Mouse (Mus musculus): ENCODE measurements around the gene Xrcc3. TPM values are rescaled to one million over a fixed set of nuclear protein-coding genes. Genes with fewer than 3 reads are reported as not detected.

Gene Xrcc3
- polyA plus RNA-seq, 1 experiment: 9.3 TPM

GRCm38 (mm10) chr12:111757561-111758325 is 55.9 kb downstream of the Xrcc3 start:
- H3K27ac ChIP-seq (ENCODE audit: insufficient read depth, low read depth, low read length): peak overlapping the region; percentile 81; the same call in 1 of the 2 replicates
- H3K36me3 ChIP-seq (ENCODE audit: control insufficient read depth, insufficient read depth, low read length): no peaks in the 10 kb centered on the region
- peak overlapping the region; percentile 88 for H3K4me3 ChIP-seq (ENCODE audit: low read depth, low read length)
- no peaks in the 10 kb centered on the region for H3K27me3 ChIP-seq (ENCODE audit: control insufficient read depth, insufficient read depth, low read length)
- peaks cover 14% of the 10 kb centered on the region for H3K4me1 ChIP-seq (ENCODE audit: control insufficient read depth, insufficient read depth, insufficient read length, low read length)
- WGBS: 32% methylated on average over 10 of the region's 10 CpGs
- TF ChIP-seq POLR2A (IDR thresholded peaks at IDR 0.05; ENCODE audit: low read depth, low read length) (no peak; the same call in 1 of the 2 replicates), CTCF (IDR thresholded peaks at IDR 0.05; ENCODE audit: extremely low read depth, insufficient read length, insufficient replicate concordance, low read depth, low read length) (no peak)

- no peak overlapping the region for H3K27ac ChIP-seq (ENCODE audit: insufficient read depth, low read depth, low read length)
- TF ChIP-seq CTCF (IDR thresholded peaks at IDR 0.05; ENCODE audit: extremely low read depth, insufficient read length, insufficient replicate concordance, low read depth, low read length): no peak
- no peak for TF ChIP-seq POLR2A (IDR thresholded peaks at IDR 0.05; ENCODE audit: low read depth, low read length)
- H3K4me1 ChIP-seq (ENCODE audit: control insufficient read depth, insufficient read depth, insufficient read length, low read length): peaks cover 14% of the 10 kb centered on the region
- no peak overlapping the region for H3K4me3 ChIP-seq (ENCODE audit: low read depth, low read length)
- WGBS: 43% methylated on average over 5 of the region's 5 CpGs
- no peaks in the 10 kb centered on the region for H3K27me3 ChIP-seq (ENCODE audit: control insufficient read depth, insufficient read depth, low read length)
- no peaks in the 10 kb centered on the region for H3K36me3 ChIP-seq (ENCODE audit: control insufficient read depth, insufficient read depth, low read length)
These were observed 57.0 kb downstream of the Xrcc3 start for GRCm38 (mm10) chr12:111756698-111757082.

- 26% methylated on average over 4 of the region's 4 CpGs for WGBS
- no peak for TF ChIP-seq POLR2A (IDR thresholded peaks at IDR 0.05; ENCODE audit: low read depth, low read length)
- TF ChIP-seq CTCF (IDR thresholded peaks at IDR 0.05; ENCODE audit: extremely low read depth, insufficient read length, insufficient replicate concordance, low read depth, low read length): no peak
- Histone ChIP-seq H3K27ac (ENCODE audit: insufficient read depth, low read depth, low read length) (no peak overlapping the region), H3K36me3 (ENCODE audit: control insufficient read depth, insufficient read depth, low read length) (no peaks in the 10 kb centered on the region), H3K4me1 (ENCODE audit: control insufficient read depth, insufficient read depth, insufficient read length, low read length) (peaks cover 14% of the 10 kb centered on the region), H3K4me3 (ENCODE audit: low read depth, low read length) (no peak overlapping the region), H3K27me3 (ENCODE audit: control insufficient read depth, insufficient read depth, low read length) (no peaks in the 10 kb centered on the region)
These were observed 57.5 kb downstream of the Xrcc3 start for GRCm38 (mm10) chr12:111756082-111756697.

DNA sequence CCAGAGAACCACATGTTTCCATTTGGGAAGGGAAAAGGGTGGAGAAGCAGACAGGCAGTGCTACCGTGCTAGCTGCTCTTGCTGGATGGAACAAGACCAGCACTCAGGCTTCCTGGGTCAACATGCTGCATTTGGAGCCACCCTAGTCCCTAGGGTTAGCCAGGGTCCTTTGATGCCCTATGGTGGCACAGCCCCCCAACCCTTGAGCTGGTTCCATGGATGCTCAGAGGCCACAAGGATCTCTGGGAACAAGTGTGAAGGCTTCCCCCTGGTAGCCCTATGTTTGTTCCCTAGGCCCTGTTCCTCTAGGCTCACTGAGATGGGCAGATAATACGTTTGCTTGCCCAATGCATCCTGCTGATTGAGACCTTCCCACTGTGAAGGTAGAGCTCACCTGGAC is 58.4 kb downstream of the Xrcc3 start:
- Histone ChIP-seq H3K27me3 (ENCODE audit: control insufficient read depth, insufficient read depth, low read length) (no peaks in the 10 kb centered on the region), H3K4me3 (ENCODE audit: low read depth, low read length) (no peak overlapping the region), H3K27ac (ENCODE audit: insufficient read depth, low read depth, low read length) (no peak overlapping the region), H3K4me1 (ENCODE audit: control insufficient read depth, insufficient read depth, insufficient read length, low read length) (peaks cover 14% of the 10 kb centered on the region), H3K36me3 (ENCODE audit: control insufficient read depth, insufficient read depth, low read length) (no peaks in the 10 kb centered on the region)
- WGBS: 57% methylated on average over 2 of the region's 2 CpGs
- no peak for TF ChIP-seq CTCF (IDR thresholded peaks at IDR 0.05; ENCODE audit: extremely low read depth, insufficient read length, insufficient replicate concordance, low read depth, low read length)
- TF ChIP-seq POLR2A (IDR thresholded peaks at IDR 0.05; ENCODE audit: low read depth, low read length): no peak

GRCm38 (mm10) chr12:111754710-111755109 is 59.0 kb downstream of the Xrcc3 start:
- TF ChIP-seq CTCF (IDR thresholded peaks at IDR 0.05; ENCODE audit: extremely low read depth, insufficient read length, insufficient replicate concordance, low read depth, low read length) (no peak), POLR2A (IDR thresholded peaks at IDR 0.05; ENCODE audit: low read depth, low read length) (no peak)
- Histone ChIP-seq H3K4me1 (ENCODE audit: control insufficient read depth, insufficient read depth, insufficient read length, low read length) (peaks cover 12% of the 10 kb centered on the region), H3K27ac (ENCODE audit: insufficient read depth, low read depth, low read length) (no peak overlapping the region), H3K27me3 (ENCODE audit: control insufficient read depth, insufficient read depth, low read length) (no peaks in the 10 kb centered on the region), H3K4me3 (ENCODE audit: low read depth, low read length) (no peak overlapping the region), H3K36me3 (ENCODE audit: control insufficient read depth, insufficient read depth, low read length) (no peaks in the 10 kb centered on the region)

- TF ChIP-seq POLR2A (IDR thresholded peaks at IDR 0.05; ENCODE audit: low read depth, low read length) (no peak), CTCF (IDR thresholded peaks at IDR 0.05; ENCODE audit: extremely low read depth, insufficient read length, insufficient replicate concordance, low read depth, low read length) (no peak)
- H3K4me1 ChIP-seq (ENCODE audit: control insufficient read depth, insufficient read depth, insufficient read length, low read length): peaks cover 10% of the 10 kb centered on the region; the same call in 1 of the 2 replicates
- H3K27ac ChIP-seq (ENCODE audit: insufficient read depth, low read depth, low read length): no peak overlapping the region
- no peak overlapping the region for H3K4me3 ChIP-seq (ENCODE audit: low read depth, low read length)
- no peaks in the 10 kb centered on the region for H3K27me3 ChIP-seq (ENCODE audit: control insufficient read depth, insufficient read depth, low read length)
- no peaks in the 10 kb centered on the region for H3K36me3 ChIP-seq (ENCODE audit: control insufficient read depth, insufficient read depth, low read length)
- WGBS: 41% methylated on average over 9 of the region's 9 CpGs
These were observed 60.3 kb downstream of the Xrcc3 start for GRCm38 (mm10) chr12:111753347-111753746.

Other genes starting within 250 kb of the Xrcc3 start
- gene Mark3, start 239.3 kb downstream of the Xrcc3 start, polyA plus RNA-seq (2012; rRNA removed): 9.8 and 19.3 TPM in 2 replicates
- 599 and 1,328 TPM in 2 replicates for gene Ckb, start 141.5 kb downstream of the Xrcc3 start, polyA plus RNA-seq (2012; rRNA removed)
- 24.9 and 33.6 TPM in 2 replicates for gene Trmt61a, start 135.8 kb downstream of the Xrcc3 start, polyA plus RNA-seq (2012; rRNA removed)
- 3.4 and 5.5 TPM in 2 replicates for gene Bag5, start 100.6 kb downstream of the Xrcc3 start, polyA plus RNA-seq (2012; rRNA removed)
- 12.1 and 16.7 TPM in 2 replicates for gene Apopt1, start 100.6 kb downstream of the Xrcc3 start, polyA plus RNA-seq (2012; rRNA removed)
- 37.2 and 55.8 TPM in 2 replicates for gene Klc1, start 55.0 kb downstream of the Xrcc3 start, polyA plus RNA-seq (2012; rRNA removed)
- 59.5 and 146 TPM in 2 replicates for gene Zfyve21, start 297 bp upstream of the Xrcc3 start, polyA plus RNA-seq (2012; rRNA removed)
- 12.2 and 22.8 TPM in 2 replicates for gene Ppp1r13b, start 94.2 kb upstream of the Xrcc3 start, polyA plus RNA-seq (2012; rRNA removed)
- 17.1 and 34.2 TPM in 2 replicates for gene Atp5mpl, start 153.1 kb upstream of the Xrcc3 start, polyA plus RNA-seq (2012; rRNA removed)
- gene Tdrd9, start 157.7 kb upstream of the Xrcc3 start, polyA plus RNA-seq (2012; rRNA removed): 0.04 and 0.09 TPM in 2 replicates
- not detected in 2 replicates for gene Rd3l, start 167.4 kb upstream of the Xrcc3 start, polyA plus RNA-seq (2012; rRNA removed)

Measured in small intestine, adult 2 months (tissue).